Comparison of ENCODE assay signal across 9 mouse cellular contexts in the genomic region with DNA sequence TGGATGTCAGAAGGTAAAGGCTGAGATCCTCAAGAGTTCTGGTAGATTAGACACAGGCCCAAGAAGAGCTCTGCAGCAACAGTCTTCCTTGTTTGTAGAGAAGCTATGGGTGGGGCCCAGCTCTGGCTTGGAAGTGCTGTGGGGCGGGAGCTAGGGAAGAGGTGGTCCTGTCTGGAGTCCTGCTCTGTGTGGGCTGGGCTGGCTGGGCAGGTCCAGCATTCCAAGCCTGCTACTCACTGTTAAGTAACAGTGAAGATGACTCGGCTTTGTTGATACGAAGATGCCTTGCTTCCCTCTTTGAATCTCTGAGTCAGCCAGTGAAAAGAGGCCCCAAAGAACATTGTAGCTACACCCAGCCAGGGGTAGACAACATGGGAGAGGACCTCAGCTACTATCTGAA. TPM values are rescaled to one million over a fixed set of nuclear protein-coding genes. Genes with fewer than 3 reads are reported as not detected.
DNase-seq lines count a peak whose midpoint lies in the region; ATAC-seq and TF ChIP-seq lines count a peak whose summit lies in the region.
"Had no signal": no experiment of that assay in that cellular context is flagged by ENCODE, and none has a peak within 500 bp of the region (broad histone marks: within the 10 kb centered on the region; RNA-seq: fewer than 3 reads in every experiment).

No protein-coding gene starts in this region.

- WGBS in hindbrain, embryonic 14.5 days, result 59% methylated on average over 3 of the region's 3 CpGs

- H3K36me3 ChIP-seq in hindbrain, embryonic 14.5 days (replicated peaks; ENCODE audit: control insufficient read depth, insufficient read depth), result no peaks in the 10 kb centered on the region
- H3K36me3 ChIP-seq: liver, embryonic 13.5 days had no signal

- H3K27ac ChIP-seq in bone marrow macrophage, adult 2 months (ENCODE audit: insufficient read depth, low read depth, low read length), result peak overlapping the region; percentile 97
- H3K27ac ChIP-seq in hindbrain, embryonic 14.5 days, result no peak overlapping the region
- H3K27ac ChIP-seq: liver, embryonic 13.5 days had no signal

- peak overlapping the region; percentile 68 for H3K4me3 ChIP-seq in bone marrow macrophage, adult 2 months (ENCODE audit: insufficient read depth, low read length)
- H3K4me3 ChIP-seq in hindbrain, embryonic 14.5 days (replicated peaks; ENCODE audit: low read length), result no peak overlapping the region
- H3K4me3 ChIP-seq: liver, embryonic 13.5 days had no signal

- no peak for TF ChIP-seq POLR2A in bone marrow macrophage, adult 2 months (IDR thresholded peaks at IDR 0.05; ENCODE audit: borderline replicate concordance, low read depth, low read length)

- peaks cover 34% of the 10 kb centered on the region for H3K4me1 ChIP-seq in bone marrow macrophage, adult 2 months (ENCODE audit: control insufficient read depth, insufficient read depth, low read length)
- no peaks in the 10 kb centered on the region for H3K4me1 ChIP-seq in hindbrain, embryonic 14.5 days (replicated peaks; ENCODE audit: control insufficient read depth, insufficient read depth, low read length)

- ATAC-seq in hindbrain, embryonic 14.5 days (ENCODE audit: low FRiP score), result no peak

- intact Hi-C loops in heart, postnatal 10 days (cut with DNase I), result no loop called here

- H3K4me2 ChIP-seq in hindbrain, embryonic 14.5 days (replicated peaks), result no peak overlapping the region
- H3K4me2 ChIP-seq: liver, embryonic 13.5 days had no signal

- peak; percentile 91 for DNase-seq in NIH3T3 (ENCODE audit: low read depth)
- DNase-seq in heart, postnatal 10 days, result peak; percentile 75 to 76
- peak; percentile 80 for DNase-seq in lung, postnatal 36 days
- DNase-seq in urinary bladder, postnatal 4 days (ENCODE audit: low spot score in 2 of 2), result peak; percentile 76 to 79
- no peak for DNase-seq in hindbrain, embryonic 14.5 days (ENCODE audit: low spot score)
- DNase-seq in cerebellum, adult 11 months, result no peak
- DNase-seq: liver, embryonic 13.5 days had no signal

- no peaks in the 10 kb centered on the region for H3K9me3 ChIP-seq in hindbrain, embryonic 14.5 days (ENCODE audit: control insufficient read depth, low read length)
- H3K9me3 ChIP-seq: liver, embryonic 13.5 days had no signal

- no peak overlapping the region for H3K9ac ChIP-seq in hindbrain, embryonic 14.5 days
- H3K9ac ChIP-seq: liver, embryonic 13.5 days had no signal

- no peak for TF ChIP-seq CTCF in bone marrow macrophage, adult 2 months (IDR thresholded peaks at IDR 0.05; ENCODE audit: low read depth, low read length)

- H3K27me3 ChIP-seq in hindbrain, embryonic 14.5 days (ENCODE audit: control insufficient read depth, insufficient read depth, low read length), result no peaks in the 10 kb centered on the region
- H3K27me3 ChIP-seq: liver, embryonic 13.5 days had no signal

RNA-seq across cellular contexts. Expression of gene Rab7b, which starts 1.9 kb away (rescaled TPM):
- 115 and 157 TPM in 2 replicates for polyA plus RNA-seq in bone marrow macrophage, adult 2 months (2012; ENCODE audit: insufficient read depth, insufficient read length, missing spikeins)
- total RNA-seq in heart, postnatal 10 days (2021), result 1 to 10 TPM; 4.0 to 5.9 TPM
- 1.1 and 1.6 TPM in 2 replicates for polyA plus RNA-seq in hindbrain, embryonic 14.5 days (2014; fragmentation: Nextera tagmentation; extraction: Ambion mirVana)

RNA-seq across cellular contexts. Expression of gene Ctse, which starts 52.3 kb away (rescaled TPM):
- polyA plus RNA-seq in bone marrow macrophage, adult 2 months (2012; ENCODE audit: insufficient read depth, insufficient read length, missing spikeins), result 1.1 and 1.7 TPM in 2 replicates
- total RNA-seq in heart, postnatal 10 days (2021), result 1 to 10 TPM; 1.1 to 2.1 TPM
- 0.16 TPM in 1 of 2 replicates, not detected in the other for polyA plus RNA-seq in hindbrain, embryonic 14.5 days (2014; fragmentation: Nextera tagmentation; extraction: Ambion mirVana)
- polyA plus RNA-seq: cortical plate, adult 2 months had no signal

RNA-seq across cellular contexts. Expression of gene Slc26a9, which starts 53.4 kb away (rescaled TPM):
- polyA plus RNA-seq in bone marrow macrophage, adult 2 months (2012; ENCODE audit: insufficient read depth, insufficient read length, missing spikeins), result not detected in 2 replicates
- not detected for total RNA-seq in heart, postnatal 10 days (2021)
- 0.05 and 0.07 TPM in 2 replicates for polyA plus RNA-seq in hindbrain, embryonic 14.5 days (2014; fragmentation: Nextera tagmentation; extraction: Ambion mirVana)
- polyA plus RNA-seq: liver, embryonic 13.5 days had no signal

Comparison
In these comparisons a context has a peak if more than half of its experiments do, and no peak if none do; other contexts are left out.
1. DNase-seq: peak in NIH3T3 (single experiment), heart, postnatal 10 days (2 of 2), lung, postnatal 36 days (single experiment) and urinary bladder, postnatal 4 days (2 of 2); none in hindbrain, embryonic 14.5 days (single experiment) and cerebellum, adult 11 months (single experiment).
2. RNA of gene Rab7b, which starts 1.9 kb away (polyA plus RNA-seq): 115 to 157 TPM in bone marrow macrophage, adult 2 months; 1.1 to 1.6 TPM in hindbrain, embryonic 14.5 days; every median in the first group is over 10 times any median in the second.